Mouse (Mus musculus): ENCODE measurements around the gene Krtap1-3. TPM values are rescaled to one million over a fixed set of nuclear protein-coding genes. Genes with fewer than 3 reads are reported as not detected.
A peak's percentile ranks its signal among the peaks of the same experiment; 100 is the strongest.
"Not testable (repeated sequence)": the region's sequence is repeated elsewhere in the genome, so short reads cannot be mapped to it uniquely, and the experiment has no call there.

Gene Krtap1-3
- not detected for total RNA-seq (2021)
- long read RNA-seq, experiment 1: 0 reads
- long read RNA-seq, experiment 2: 0 reads

DNA sequence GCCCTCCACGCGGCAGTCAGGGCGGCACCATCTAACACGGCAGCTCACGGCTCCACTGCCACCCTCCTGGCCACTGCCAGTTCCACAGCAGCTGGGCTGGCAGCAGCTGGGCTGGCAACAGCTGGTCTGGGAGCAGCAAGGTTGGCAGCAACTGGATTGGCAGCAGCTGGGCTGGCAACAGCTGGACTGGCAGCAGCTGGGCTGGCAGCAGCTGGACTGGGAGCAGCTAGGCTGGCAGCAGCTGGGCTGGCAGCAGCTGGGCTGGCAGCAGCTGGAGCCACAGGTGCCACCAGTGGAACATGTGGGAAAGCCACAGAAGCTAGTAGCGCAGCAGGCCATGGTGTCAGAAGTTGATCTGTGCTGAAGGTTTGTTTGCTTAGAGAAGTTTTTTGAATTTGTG is at the start of gene Krtap1-3:
Krtap1-3 (minus strand) TSS at position 359 of the 400 bp plus-strand sequence.
- intact Hi-C loops (cut with DNase I; ENCODE audit: low total_unique reads): no loop called here
- no peak for DNase-seq

DNA sequence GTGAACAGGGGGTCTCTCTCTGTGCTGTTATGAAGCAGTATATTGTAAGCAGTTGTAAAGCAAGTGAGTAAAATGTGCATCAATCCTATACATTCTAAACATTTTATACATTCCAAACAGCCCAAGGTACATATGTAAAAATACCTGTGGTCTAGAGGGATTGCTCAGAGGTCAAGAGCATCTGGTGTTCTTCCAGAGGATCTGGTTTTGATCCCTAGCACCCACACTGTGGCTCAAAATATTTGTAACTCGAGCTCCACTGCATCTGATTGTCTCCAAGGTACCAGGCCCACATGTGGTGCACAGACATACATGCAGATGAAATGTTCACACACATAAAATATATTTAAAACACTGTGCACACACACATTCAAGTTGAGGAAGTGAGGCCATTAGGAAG is 49.8 kb upstream of the Krtap1-3 start:
- no peak for DNase-seq
- intact Hi-C loops (cut with DNase I; ENCODE audit: low total_unique reads): no loop called here

DNA sequence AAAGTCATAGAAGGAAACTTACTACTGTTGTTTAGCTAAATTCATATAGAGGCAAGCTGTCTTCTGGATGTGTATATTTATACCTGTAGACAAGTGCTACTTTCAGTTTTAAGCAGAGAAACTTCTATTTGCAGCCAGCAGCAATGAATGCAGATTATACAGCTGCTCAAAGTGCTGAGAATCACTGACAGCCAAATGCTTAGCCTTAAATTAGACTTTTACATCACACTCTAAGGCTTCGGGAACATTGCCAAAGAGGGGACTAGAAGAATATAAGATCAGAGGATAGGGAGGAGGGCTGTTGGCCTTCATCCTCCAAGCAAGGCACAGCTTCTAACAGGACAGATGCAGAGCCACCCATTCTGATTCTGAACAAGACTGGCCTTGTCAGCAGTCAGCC is 45.9 kb upstream of the Krtap1-3 start:
- intact Hi-C loops (cut with DNase I; ENCODE audit: low total_unique reads): no loop called here
- no peak for DNase-seq

DNA sequence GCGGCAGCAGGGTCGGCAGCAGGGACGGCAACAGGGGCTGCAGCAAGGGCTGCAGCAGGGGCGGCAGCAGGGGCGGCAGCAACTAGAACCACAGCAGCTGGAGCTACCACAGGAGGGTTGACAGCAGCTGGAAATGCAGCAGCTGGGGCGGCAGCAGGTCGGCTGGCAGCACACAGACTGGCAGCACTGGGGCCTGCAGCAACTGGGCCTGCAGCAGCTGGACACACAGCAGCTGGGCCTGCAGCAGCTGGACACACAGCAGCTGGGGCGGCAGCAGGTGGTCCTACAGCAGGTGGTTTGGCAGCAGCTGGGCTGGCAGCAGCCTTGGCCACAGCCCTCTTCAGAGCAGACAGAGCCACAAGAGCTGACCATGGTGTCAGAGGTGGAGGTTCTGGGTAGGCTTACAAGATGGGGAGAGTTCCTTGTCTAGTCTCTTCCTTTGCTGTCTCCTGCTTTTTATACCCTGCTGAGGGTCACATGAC is 43.6 kb upstream of the Krtap1-3 start, which contains the start of gene Krtap4-2:
Krtap4-2 (minus strand) TSS at position 432 of the 482 bp plus-strand sequence.
- DNase-seq: no peak
- intact Hi-C loops (cut with DNase I; ENCODE audit: low total_unique reads): no loop called here

DNA sequence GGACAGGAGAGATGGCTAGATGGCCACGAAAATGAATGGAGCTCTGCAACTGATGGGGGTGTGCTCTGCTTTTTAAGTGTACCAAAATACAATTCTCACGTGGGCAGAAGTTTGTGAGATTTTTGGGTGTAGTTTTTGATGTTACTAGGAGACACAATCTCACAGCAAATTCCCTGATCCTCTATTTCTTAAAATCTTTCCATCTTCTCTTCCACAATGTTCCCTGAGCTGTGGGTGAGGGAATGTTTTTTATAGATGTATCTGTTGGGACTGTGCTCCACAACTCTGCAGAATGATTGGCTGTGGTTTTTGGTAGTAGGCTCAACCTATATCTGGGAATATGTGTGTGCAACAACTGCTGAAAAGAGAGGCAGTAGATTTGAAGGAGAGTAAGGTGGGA is 42.2 kb upstream of the Krtap1-3 start:
- no peak for DNase-seq
- intact Hi-C loops (cut with DNase I; ENCODE audit: low total_unique reads): no loop called here

DNA sequence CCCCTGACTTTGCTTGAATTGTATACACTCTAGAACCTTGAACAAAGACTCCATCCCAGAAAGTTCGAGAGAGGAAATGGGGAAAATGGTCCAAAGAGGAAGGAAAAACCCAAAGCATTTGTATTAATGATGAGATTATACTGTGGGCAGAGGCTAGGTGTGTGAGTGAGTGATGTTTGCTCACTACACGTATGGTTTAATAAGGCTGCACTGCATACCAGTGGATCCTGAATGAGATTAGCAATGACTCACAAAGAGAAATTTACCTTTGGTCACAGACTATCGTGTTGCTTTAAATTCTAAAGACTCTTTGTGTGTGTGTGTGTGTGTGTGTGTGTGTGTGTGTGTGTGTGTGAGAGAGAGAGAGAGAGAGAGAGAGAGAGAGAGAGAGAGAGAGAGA is 39.8 kb upstream of the Krtap1-3 start:
- intact Hi-C loops (cut with DNase I; ENCODE audit: low total_unique reads): no loop called here
- DNase-seq: no peak

DNA sequence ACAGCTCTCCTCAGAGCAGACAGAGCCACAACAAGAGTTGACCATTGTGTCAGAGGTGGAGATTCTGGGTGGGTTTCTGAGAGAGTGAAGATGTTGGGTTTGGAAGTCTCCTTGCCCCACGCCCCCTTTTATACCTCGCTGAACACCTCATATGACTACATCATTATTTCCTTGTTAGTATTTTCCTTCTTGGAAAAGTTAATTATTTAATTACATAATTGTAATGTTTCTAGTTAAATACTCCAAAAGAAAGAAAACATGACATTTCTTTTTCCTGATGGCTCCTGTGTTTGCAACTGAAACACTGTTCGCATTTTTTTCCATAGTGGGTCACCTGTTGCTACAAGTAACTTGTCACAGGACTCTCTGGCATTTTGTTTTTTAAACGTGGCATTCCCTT is 37.0 kb upstream of the Krtap1-3 start, which contains the start of gene Krtap4-1:
Krtap4-1 (minus strand) TSS at position 101 of the 400 bp plus-strand sequence.
- no peak for DNase-seq
- intact Hi-C loops (cut with DNase I; ENCODE audit: low total_unique reads): no loop called here

DNA sequence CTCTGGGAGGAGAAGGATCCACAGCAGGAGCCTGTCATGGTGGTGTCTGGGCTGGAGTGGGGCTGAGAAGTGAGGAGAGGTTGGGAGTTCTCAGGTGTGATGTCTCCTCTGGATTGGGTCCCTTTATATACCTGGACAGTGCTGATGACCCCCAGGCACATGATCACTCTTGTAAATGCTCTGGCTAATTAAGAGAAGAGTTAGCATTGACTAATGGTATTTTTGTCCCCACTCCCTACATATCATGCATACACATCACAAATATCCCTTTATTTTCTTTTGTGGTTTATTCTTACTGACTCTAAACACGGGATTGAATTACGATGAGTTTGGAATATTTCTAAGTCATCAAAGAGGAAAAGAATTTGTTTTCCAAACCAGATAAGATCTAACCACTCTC is 29.2 kb upstream of the Krtap1-3 start, which contains the start of gene Gm11562:
Gm11562 (minus strand) TSS at position 101 of the 400 bp plus-strand sequence.
- DNase-seq: no peak
- intact Hi-C loops (cut with DNase I; ENCODE audit: low total_unique reads): no loop called here

DNA sequence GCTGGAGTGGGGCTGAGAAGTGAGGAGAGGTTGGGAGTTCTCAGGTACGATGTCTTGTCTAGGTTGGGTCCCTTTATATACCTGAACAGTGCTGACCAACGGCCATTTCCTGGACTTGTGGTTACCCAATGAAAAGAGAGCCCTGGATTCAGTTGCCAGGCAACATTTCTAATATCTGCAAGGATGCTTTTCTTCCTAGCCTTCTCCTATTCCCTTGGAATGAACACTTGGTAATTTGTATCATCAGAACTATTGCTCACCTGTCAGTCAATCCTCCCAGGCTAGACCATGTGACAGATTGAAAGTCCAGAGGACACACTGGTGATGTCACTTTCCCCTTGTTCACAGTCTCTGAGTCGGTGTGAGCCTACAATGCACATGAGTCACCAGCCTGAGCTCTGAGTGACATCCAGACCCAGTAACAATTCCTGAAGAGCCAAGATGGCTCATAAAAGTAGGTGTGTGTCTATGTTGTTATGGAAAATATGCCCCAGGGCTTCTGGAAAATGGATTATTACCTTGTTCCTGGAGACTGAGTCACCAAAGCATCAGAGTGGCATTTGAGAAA is 23.7 kb upstream of the Krtap1-3 start, which contains the start of gene Krtap2-4:
Krtap2-4 (minus strand) TSS at position 51 of the 568 bp plus-strand sequence.
- intact Hi-C loops (cut with DNase I; ENCODE audit: low total_unique reads): no loop called here
- no peak for DNase-seq

DNA sequence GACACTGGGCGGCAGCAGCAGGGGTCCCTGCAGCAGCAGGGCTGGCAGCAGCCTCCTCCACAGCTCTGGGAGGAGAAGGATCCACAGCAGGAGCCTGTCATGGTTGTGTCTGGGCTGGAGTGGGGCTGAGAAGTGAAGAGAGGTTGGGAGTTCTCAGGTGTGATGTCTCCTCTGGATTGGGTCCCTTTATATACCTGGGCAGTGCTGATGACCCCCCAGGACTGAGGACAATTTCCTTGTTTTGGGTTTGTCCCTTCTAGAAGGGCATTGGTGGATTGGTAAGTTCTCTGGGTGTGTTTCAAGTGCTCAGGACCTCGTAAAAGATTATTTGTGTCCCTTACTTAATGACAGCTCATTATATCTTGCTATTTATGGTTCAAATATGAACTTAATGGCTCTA is 18.9 kb upstream of the Krtap1-3 start, which contains the start of gene Gm11937:
Gm11937 (minus strand) TSS at position 101 of the 400 bp plus-strand sequence.
- DNase-seq; intact Hi-C loops (cut with DNase I; ENCODE audit: low total_unique reads): not testable (repeated sequence)

DNA sequence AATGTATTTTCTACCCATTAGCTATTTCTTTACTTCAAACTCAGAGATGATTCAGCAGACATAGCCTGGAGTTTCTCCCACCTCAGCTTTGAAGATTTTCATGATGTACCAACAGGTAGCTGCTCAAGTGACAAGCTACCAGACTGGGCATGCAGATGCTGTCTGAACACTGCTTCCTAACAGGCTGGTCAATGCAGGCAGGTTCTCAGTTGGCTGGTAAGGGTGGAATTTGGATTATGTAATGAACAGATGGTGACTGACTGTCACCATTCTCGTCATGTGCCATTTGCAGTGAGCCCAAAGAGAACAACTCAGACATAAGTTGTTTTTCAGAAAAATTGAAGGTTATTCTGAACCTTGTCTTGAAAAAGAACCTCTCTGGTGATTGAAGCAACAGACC is 18.0 kb upstream of the Krtap1-3 start:
- no peak for DNase-seq
- intact Hi-C loops (cut with DNase I; ENCODE audit: low total_unique reads): no loop called here

DNA sequence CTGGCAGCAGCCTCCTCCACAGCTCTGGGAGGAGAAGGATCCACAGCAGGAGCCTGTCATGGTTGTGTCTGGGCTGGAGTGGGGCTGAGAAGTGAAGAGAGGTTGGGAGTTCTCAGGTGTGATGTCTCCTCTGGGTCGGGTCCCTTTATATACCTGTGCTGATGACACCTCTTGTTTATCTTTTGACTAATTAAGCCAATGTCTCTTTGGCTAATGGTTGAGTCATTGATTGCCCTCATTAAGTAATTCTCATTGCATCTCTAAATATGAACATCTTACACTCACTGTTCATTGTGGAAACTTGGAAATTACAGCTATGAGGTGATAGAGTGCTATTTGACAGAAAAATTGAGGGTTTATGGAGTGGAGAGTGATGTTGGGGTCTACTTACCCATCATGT is 12.1 kb upstream of the Krtap1-3 start, which contains the start of gene Gm11938:
Gm11938 (minus strand) TSS at position 101 of the 400 bp plus-strand sequence.
- intact Hi-C loops (cut with DNase I; ENCODE audit: low total_unique reads): not testable (repeated sequence)

DNA sequence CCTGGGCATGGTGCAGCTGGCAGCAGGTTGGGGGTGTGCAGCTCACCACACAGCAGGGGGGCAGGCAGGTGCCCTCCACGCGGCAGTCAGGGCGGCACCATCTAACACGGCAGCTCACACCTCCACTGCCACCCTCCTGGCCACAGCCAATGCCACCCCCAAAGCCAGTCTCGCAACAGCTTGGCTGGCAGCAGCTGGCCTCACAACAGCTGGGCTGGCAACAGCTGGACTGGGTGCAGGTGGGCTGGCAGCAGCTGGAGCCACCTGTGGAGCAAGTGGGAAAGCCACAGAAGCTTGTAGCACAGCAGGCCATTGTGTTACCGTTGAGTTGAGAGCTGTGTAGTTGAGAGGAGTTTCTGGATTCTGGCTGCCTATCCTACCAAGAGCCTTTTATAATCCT is 6.6 kb upstream of the Krtap1-3 start, which contains the start of gene Krtap9-3:
Krtap9-3 (minus strand) TSS at position 364 of the 400 bp plus-strand sequence.
- intact Hi-C loops (cut with DNase I; ENCODE audit: low total_unique reads); DNase-seq: not testable (repeated sequence)

More for the DNA sequence above, 12.1 kb upstream of the Krtap1-3 start, which contains the start of gene Gm11938:
- DNase-seq: not testable (repeated sequence)

DNA sequence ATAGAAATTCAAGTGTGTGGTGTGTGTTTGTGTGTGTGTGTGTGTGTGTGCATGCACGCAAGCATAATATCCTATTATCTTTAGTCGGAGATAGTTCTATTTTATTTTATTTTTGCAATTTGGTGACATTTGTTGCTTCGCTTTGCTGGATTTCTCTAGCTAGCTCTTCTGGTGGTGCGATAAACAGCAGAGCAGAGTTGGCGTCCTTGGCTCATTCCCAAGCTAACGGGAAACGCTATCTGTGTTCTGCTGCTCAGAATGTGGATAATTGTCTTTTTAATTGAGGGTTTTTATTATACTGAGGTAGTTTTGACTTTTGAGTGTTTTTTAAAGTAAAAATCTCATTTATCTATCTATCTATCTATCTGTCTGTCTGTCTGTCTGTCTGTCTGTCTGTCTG is 6.0 kb downstream of the Krtap1-3 start:
- no peak for DNase-seq
- intact Hi-C loops (cut with DNase I; ENCODE audit: low total_unique reads): no loop called here

DNA sequence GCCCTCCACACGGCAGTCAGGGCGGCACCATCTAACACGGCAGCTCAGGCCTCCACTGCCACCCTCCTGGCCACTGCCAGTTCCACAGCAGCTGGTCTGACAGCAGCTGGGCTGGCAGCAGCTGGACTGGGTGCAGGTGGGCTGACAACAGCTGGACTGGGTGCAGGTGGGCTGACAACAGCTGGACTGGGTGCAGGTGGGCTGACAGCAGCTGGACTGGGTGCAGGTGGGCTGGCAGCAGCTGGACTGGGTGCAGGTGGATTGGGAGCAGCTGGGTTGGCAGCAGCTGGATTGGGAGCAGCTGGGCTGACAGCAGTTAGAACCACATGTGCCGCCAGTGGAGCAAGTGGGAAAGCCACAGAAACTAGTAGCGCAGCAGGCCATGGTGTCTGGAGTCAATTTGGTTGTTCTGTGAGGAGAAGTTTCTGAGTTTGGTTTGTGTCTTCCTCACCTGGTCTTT is 7.9 kb downstream of the Krtap1-3 start, which contains the start of gene Krtap1-4:
Krtap1-4 (minus strand) TSS at position 410 of the 460 bp plus-strand sequence.
- no peak for DNase-seq
- intact Hi-C loops (cut with DNase I; ENCODE audit: low total_unique reads): no loop called here

DNA sequence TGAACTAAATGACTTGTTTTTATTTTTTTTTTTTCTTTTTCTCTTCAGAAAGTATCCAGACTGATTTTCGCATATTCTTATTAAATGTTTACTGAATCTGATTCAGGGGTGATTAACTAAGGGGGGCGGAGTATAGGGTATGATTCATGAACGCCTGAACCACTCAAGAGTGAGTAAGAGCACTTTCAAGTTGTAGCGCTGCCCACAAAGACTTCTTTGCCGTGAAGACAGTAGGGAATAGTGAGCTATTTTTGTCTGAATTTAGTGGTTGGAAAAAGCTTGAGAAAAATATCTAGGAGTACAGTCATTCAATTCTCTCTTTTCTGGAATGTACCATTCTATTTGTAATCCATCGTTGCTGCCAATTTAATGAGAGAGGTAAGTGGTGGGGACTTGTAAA is 9.6 kb downstream of the Krtap1-3 start:
- no peak for DNase-seq
- intact Hi-C loops (cut with DNase I; ENCODE audit: low total_unique reads): no loop called here

DNA sequence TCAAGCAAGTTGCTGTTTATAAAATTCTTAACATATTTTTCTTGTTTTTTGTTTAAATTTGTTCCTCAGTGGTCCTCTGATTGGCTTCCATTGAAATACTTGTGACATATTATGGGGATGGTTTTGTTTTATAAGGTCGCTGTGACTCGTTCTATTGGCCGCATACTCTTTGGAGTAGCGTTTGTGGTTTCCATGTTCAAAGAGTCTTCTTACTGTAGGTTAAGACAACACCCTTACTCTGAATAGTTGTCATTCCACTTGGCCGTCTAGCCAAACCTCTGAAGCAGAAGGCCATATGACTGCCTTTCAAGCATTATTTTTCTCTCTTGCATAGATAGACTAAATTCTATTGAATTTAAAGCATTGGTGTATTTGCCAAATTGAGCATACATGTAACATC is 10.1 kb downstream of the Krtap1-3 start:
- intact Hi-C loops (cut with DNase I; ENCODE audit: low total_unique reads): no loop called here
- no peak for DNase-seq

DNA sequence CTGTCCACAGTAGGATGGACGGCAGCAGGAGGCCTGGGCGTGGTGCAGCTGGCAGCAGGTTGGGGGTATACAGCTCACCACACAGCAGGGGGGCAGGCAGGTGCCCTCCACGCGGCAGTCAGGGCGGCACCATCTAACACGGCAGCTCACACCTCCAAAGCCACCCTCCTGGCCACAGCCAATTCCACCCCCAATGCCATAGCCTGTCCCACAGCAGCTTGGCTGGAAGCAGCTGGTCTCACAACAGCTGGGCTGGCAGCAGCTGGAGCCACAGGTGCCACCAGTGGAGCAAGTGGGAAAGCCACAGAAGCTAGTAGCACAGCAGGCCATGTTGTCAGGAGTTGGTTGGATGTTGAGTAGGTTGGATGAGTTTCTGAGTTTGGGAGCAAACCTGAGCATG is 10.5 kb downstream of the Krtap1-3 start, which contains the start of gene Krtap1-5:
Krtap1-5 (minus strand) TSS at position 381 of the 400 bp plus-strand sequence.
- no peak for DNase-seq
- intact Hi-C loops (cut with DNase I; ENCODE audit: low total_unique reads): no loop called here

DNA sequence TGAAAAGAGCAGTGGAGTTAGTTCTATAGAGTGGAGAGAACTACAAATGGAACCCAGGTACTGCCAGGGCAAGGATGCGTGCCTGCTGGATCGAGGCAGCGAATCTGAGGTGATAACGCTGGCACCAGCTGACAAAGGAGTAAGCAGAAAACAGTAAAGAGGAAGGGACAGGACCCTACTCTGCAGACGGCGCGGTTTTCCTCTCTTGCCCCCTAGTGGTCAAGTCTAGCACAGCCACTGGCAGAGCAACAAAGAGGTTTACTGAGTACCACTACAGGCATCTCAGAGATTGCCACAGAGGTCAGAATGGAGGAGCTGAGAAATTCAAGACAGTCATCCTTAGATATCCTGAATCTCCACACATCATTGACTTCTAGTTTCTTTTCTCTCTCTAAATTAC is 17.0 kb downstream of the Krtap1-3 start:
- intact Hi-C loops (cut with DNase I; ENCODE audit: low total_unique reads): no loop called here
- peak; percentile 52 for DNase-seq

DNA sequence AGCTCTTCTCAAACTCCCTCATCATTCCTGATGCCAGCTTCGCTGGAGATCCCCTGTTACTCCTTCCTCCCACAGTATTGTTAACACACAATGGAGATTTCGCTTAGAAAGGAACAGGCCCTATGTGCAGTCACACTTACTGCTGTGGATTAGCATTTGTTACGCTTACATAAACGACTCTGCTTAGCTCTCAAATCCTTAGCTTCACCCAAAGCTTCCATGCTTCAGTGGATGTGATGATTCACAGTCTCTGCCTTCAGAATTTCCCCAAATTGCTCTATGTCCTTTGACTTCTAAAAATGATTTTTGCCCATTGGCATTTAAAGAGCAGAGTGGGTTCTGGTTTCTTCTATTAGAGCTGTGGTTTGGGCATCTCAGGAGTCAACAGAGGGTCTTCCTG is 18.0 kb downstream of the Krtap1-3 start:
- intact Hi-C loops (cut with DNase I; ENCODE audit: low total_unique reads): no loop called here
- DNase-seq: no peak

DNA sequence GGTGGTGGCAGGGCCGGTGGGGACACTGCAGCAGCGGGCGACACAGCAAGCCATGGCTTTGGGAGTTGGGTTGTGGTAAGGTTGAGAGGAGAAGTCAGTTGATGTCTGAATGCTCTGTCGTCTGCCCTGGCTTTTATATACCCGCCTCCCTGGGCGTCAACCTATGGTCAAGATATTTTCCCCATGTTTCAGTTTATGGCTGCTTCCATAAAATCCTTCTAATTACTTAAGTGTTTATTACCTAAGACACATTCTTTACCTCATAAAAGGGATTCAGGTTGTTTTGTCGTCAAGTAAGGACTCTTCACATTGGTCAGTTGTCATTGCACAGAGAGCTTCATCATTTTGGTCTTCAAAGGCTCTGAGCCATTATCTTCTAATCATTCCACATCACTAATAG is 24.6 kb downstream of the Krtap1-3 start, which contains the start of gene Krtap3-1:
Krtap3-1 (minus strand) TSS at position 101 of the 400 bp plus-strand sequence.
- no peak for DNase-seq
- intact Hi-C loops (cut with DNase I; ENCODE audit: low total_unique reads): no loop called here
